Mouse (Mus musculus) embryonic facial prominence, embryonic 13.5 days (tissue): ENCODE results near the gene Ndufc1. TPM values are rescaled to one million over a fixed set of nuclear protein-coding genes. Genes with fewer than 3 reads are reported as not detected.
"Not testable (repeated sequence)": the region's sequence is repeated elsewhere in the genome, so short reads cannot be mapped to it uniquely, and the experiment has no call there.

ENCODE experiments used
- ATAC-seq: fragments of 200-750 bp; cut with Nextera tagmentation; 2 replicates; pipeline ENCODE4 v1.8.0; 2017; ENCODE audit warnings: low read depth; ENCODE audit not compliant: insufficient number of reproducible peaks, insufficient read depth, low FRiP score, low TSS enrichment
- H3K27ac ChIP-seq: fragments of 300-500 bp; sonication (generic); 2 replicates; pipeline ENCODE4 v1.5.1; 2015; ENCODE audit warnings: moderate library complexity, mild to moderate bottlenecking, inconsistent platforms
- H3K27me3 ChIP-seq: fragments of 300-500 bp; sonication (generic); 2 replicates; pipeline ENCODE4 v1.6.1; 2015; ENCODE audit warnings: mild to moderate bottlenecking, inconsistent platforms
- H3K36me3 ChIP-seq: fragments of 300-500 bp; sonication (generic); 2 replicates; pipeline ENCODE4 v1.6.1; 2015; ENCODE audit warnings: mild to moderate bottlenecking, inconsistent platforms
- H3K4me1 ChIP-seq: fragments of 300-500 bp; sonication (generic); 2 replicates; pipeline ENCODE4 v1.6.1; 2015; ENCODE audit warnings: inconsistent platforms
- H3K4me2 ChIP-seq: fragments of 300-500 bp; sonication (generic); 2 replicates; pipeline ENCODE4 v1.6.1; 2015; ENCODE audit warnings: moderate library complexity, mild to moderate bottlenecking, inconsistent platforms
- H3K4me3 ChIP-seq: fragments of 300-500 bp; sonication (generic); 2 replicates; pipeline ENCODE4 v1.5.1; 2015; ENCODE audit warnings: mild to moderate bottlenecking, inconsistent platforms
- H3K9ac ChIP-seq: fragments of 300-500 bp; sonication (generic); 2 replicates; pipeline ENCODE4 v1.6.1; 2015; ENCODE audit warnings: mild to moderate bottlenecking, inconsistent platforms
- H3K9me3 ChIP-seq: fragments of 300-500 bp; sonication (generic); 2 replicates; pipeline ENCODE4 v1.6.1; 2016; ENCODE audit warnings: inconsistent platforms
- WGBS: fragments of 180-500 bp; shearing (Covaris S2); methylation state at CpG from one replicate; pipeline ENCODE4 v1.1.7; 2015; ENCODE audit warnings: mixed read lengths; 5-methylcytosine and 5-hydroxymethylcytosine counted together
- polyA plus RNA-seq: library from polyadenylated mRNA; unstranded; fragments of >200 nt; fragmentation: Nextera tagmentation; extraction: Ambion mirVana; gene quantifications from 2 replicates; pipeline ENCODE4 v1.2.1, GENCODE M21; 2015

Gene Ndufc1
- polyA plus RNA-seq, 1 experiment from 2014 or later: 766 TPM

DNA sequence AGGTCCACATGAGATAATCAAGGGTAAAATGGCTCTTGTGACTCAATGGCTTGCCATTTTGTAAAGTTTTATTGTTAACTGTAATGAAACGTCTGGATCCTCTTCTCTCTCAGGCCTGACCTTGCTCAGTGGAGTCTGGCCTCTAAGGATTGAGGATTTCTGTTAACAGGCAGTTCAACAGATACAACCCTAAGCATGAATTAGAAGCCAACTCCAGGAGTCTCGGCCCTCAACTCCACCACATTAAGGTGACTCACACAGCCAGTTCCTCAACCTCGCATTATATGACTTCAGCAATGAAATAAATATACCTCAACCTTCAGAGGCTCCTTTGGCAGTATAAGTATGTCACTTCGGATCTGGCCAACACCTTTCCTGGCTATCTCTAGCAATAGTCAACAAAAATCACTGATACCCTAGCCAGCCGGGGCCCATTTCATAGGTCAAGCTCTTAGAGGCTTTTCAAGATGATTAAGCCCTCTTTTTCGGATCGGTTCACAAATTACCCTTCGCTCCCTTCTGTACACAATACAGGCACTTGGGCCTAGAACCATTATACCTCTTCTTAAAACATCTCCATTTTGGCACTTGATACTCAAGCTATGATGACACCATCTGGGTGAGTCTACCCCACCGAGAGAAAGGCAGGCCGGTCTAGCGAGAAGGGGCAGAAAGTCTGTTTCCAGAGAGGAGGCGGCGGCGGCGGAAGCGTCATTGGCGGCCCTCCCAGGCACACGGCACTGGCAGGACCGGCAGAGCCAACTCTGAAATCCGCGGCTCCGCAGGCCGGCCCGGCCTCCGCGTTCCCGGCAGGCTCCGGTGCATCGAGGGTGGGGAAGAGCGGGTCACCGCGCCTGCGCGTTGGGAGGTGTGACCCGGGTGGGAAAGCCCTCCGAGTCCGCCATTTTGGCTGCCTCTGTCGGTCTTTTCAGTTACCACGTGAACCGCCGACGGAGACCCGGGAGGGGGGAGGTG, 6.6 kb upstream of the Ndufc1 start, which contains the start of gene Naa15:
Gene Naa15, plus strand, starts transcription at position 51 of the 975 bp plus-strand sequence.
- peak within 1 kb of the TSS; percentile 95 for H3K27ac ChIP-seq
- ATAC-seq: peak; percentile 89
- H3K4me1 ChIP-seq: peaks cover 21% of the 10 kb centered on the region
- 4% methylated on average over 43 of the region's 43 CpGs for WGBS
- no peaks in the 10 kb centered on the region for H3K27me3 ChIP-seq
- H3K4me3 ChIP-seq: peak within 1 kb of the TSS; percentile 97
- H3K4me2 ChIP-seq: peak within 1 kb of the TSS; percentile 80
- H3K9ac ChIP-seq: peak within 1 kb of the TSS; percentile 99
- no peaks in the 10 kb centered on the region for H3K36me3 ChIP-seq
- no peaks in the 10 kb centered on the region for H3K9me3 ChIP-seq

DNA sequence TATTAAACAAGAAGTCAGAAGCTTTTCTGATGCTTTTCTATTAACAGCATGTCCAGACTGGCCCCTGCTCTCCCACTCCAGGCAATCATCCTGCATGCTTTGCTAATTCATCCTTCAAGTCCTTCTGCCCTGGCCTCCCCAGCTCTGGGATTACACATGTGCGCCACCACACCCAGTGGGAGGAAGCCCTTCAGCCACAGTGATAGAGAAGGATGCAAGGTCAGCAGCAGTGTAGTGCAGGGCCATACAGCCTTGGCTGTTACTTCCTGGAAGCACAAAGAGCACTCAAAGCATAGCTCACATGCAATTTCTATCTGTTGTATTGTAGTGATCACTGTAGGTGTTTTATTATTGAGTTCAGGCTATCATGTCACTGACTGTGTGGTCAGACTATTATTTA, 4.5 kb upstream of the Ndufc1 start:
- no peaks in the 10 kb centered on the region for H3K36me3 ChIP-seq
- no peak overlapping the region for H3K4me2 ChIP-seq
- no peak overlapping the region for H3K4me3 ChIP-seq
- no peak overlapping the region for H3K27ac ChIP-seq
- no peaks in the 10 kb centered on the region for H3K9me3 ChIP-seq
- peaks cover 20% of the 10 kb centered on the region for H3K4me1 ChIP-seq
- WGBS: 83% methylated on average over 1 of the region's 1 CpGs
- no peak for ATAC-seq
- no peaks in the 10 kb centered on the region for H3K27me3 ChIP-seq
- no peak overlapping the region for H3K9ac ChIP-seq

DNA sequence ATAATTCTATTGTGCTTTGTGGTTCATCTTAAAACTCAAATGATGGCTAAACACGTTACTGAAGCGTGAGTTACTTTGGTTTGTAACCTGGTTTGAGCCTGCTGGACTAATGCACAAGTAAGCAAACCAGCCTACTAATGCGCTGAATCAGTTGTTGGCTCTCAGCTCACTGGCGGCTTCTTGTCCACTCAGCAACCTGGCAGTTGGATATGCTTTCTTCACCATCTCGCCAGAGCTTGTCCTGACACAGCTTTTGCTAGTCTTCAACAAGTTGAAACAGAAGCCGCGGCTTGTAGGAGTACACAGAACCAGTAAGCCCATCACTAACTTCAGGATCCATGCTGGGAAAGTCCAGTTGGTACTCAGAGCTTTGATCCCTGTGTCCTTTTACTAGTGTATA, 3.7 kb upstream of the Ndufc1 start:
- H3K27me3 ChIP-seq: no peaks in the 10 kb centered on the region
- no peak overlapping the region for H3K4me3 ChIP-seq
- no peak overlapping the region for H3K27ac ChIP-seq
- 86% methylated on average over 7 of the region's 7 CpGs for WGBS
- ATAC-seq: no peak
- no peak overlapping the region for H3K9ac ChIP-seq
- peaks cover 20% of the 10 kb centered on the region for H3K4me1 ChIP-seq
- H3K36me3 ChIP-seq: no peaks in the 10 kb centered on the region
- H3K4me2 ChIP-seq: no peak overlapping the region
- H3K9me3 ChIP-seq: no peaks in the 10 kb centered on the region

DNA sequence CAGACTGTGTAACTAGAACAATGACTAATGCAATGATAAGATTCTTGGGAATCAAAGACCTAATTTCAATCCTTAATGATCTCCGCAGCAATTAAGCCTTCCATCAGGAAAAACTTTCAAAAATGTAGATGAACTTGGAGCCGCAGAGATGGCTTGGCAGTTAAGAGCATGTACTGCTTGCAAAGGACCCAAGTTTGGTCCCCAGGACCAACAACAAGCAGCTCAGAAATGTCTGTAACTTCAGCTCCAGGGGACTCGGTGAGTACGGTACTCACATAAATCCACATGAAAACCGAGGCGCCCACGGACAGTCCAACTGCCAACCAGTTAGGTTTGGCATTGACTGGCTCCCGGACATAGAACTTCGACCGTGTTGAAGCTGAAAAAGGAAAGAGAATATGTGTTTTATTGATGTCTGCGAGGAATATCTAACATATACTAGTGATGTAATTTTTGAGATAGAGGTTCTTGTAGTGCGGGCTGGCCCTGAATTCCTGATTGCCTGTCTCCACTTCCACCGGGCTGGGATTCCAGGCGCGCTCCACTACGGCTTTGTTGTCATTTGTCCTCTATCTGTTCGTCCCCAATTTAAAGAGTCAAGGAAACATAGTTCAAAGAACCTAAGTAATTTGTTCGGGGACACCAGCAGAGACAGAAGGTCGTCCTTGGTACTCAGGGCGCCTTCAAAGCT, 773 bp downstream of the Ndufc1 start:
- Histone ChIP-seq H3K36me3 (peaks cover 32% of the 10 kb centered on the region), H3K27ac (peak overlapping the region; percentile 97), H3K27me3 (no peaks in the 10 kb centered on the region), H3K4me1 (peaks cover 14% of the 10 kb centered on the region), H3K4me3 (peak overlapping the region; percentile 85), H3K9ac (peak overlapping the region; percentile 94), H3K9me3 (no peaks in the 10 kb centered on the region), H3K4me2 (peak overlapping the region; percentile 62)
- no peak for ATAC-seq
- WGBS: 22% methylated on average over 20 of the region's 20 CpGs

DNA sequence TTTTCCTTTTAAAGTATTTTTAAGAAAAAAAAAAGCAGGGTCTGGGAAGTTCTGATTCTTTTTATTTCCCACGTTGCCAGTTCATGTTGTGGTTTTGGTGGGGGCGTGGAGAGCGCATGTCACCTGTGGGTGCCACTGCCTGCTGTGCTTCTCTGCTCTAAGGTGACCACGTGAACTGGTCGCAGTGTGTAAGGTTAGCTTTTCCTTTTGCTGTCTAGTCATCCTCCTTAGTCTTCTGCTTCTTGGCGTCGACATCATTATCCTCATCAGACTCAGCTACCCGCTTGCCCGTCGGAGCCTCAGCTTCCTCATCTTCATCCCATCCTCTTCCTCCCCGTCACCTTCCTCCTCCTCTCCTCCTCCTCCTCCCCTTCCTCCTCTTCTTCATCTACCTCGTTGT, 6.2 kb downstream of the Ndufc1 start:
- H3K9ac ChIP-seq: no peak overlapping the region
- no peak overlapping the region for H3K27ac ChIP-seq
- H3K4me1 ChIP-seq: peaks cover 15% of the 10 kb centered on the region
- H3K9me3 ChIP-seq: no peaks in the 10 kb centered on the region
- H3K36me3 ChIP-seq: peaks cover 38% of the 10 kb centered on the region
- WGBS: 90% methylated on average over 12 of the region's 12 CpGs
- no peak for ATAC-seq
- no peak overlapping the region for H3K4me2 ChIP-seq
- no peak overlapping the region for H3K4me3 ChIP-seq
- peaks cover 2% of the 10 kb centered on the region; the same call in 1 of the 2 replicates for H3K27me3 ChIP-seq

DNA sequence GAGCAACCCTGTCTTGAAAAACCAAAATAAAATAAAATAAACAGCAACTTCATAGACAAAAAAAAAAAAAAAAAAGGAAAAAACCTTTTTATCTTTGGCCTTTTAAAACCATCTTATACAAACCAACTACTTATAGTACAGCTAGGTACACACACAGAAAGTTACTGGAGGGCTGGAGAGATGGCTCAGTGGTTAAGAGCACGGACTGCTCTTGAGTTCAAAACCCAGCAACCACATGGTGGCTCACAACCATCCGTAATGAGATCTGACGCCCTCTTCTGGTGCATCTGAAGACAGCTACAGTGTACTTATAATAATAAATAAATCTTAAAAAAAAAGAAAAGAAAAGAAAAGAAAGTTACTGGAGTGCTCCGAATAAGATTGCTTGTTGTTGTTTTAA, 6.7 kb downstream of the Ndufc1 start:
- H3K36me3 ChIP-seq: peaks cover 37% of the 10 kb centered on the region
- H3K9ac ChIP-seq: not testable (repeated sequence)
- 68% methylated on average over 4 of the region's 4 CpGs for WGBS

DNA sequence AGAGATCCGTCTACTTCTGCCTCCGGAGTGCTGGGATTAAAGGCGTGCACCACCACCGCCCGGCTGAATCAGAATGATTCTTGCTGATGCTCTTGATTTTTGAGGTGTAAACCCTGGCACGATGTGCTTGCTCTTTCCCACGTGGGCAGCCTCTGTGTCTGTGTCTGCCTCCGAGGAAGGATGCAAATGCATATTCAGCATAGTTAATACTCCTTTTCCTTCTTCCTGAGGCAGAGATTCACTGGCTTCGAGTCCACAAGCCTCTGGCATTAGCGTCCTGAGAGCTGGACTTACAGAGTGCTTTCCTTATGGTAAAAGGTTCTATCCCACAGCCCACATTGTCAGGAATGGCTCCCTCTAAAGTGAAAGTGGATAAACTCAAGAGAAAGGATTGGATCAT, 8.1 kb downstream of the Ndufc1 start:
- no peak overlapping the region for H3K9ac ChIP-seq
- H3K9me3 ChIP-seq: no peaks in the 10 kb centered on the region
- WGBS: 79% methylated on average over 10 of the region's 10 CpGs
- H3K4me1 ChIP-seq: peaks cover 16% of the 10 kb centered on the region; the same call in 1 of the 2 replicates
- H3K27me3 ChIP-seq: peaks cover 18% of the 10 kb centered on the region
- no peak overlapping the region for H3K27ac ChIP-seq
- no peak overlapping the region for H3K4me3 ChIP-seq
- ATAC-seq: no peak
- H3K4me2 ChIP-seq: no peak overlapping the region
- H3K36me3 ChIP-seq: peaks cover 27% of the 10 kb centered on the region

More for the DNA sequence above, 6.7 kb downstream of the Ndufc1 start:
- not testable (repeated sequence) for H3K9me3 ChIP-seq, H3K27ac ChIP-seq, ATAC-seq, H3K4me3 ChIP-seq, H3K4me2 ChIP-seq, H3K27me3 ChIP-seq
- H3K4me1 ChIP-seq: peaks cover 13% of the 10 kb centered on the region; the same call in 1 of the 2 replicates

DNA sequence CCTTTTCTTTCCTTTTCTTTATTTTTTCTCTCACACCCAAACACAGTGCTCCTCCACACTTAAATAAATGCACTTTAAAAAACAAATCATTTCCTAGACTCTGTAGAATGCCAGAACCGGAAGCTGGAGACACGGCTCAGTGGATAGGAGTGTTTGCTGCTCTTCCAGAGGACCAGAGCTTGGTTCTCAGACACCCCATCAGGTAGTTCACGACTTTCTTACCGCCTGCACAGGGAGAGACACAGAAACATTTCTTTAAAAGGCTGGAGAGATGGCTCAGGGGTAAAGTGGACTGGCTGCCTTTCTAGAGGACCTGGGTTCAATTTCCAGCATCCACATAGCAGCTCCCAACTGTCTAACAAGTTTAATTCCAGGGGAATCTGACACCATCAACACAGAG, 9.3 kb downstream of the Ndufc1 start:
- H3K4me1 ChIP-seq: peaks cover 18% of the 10 kb centered on the region; the same call in 1 of the 2 replicates
- no peak for ATAC-seq
- no peaks in the 10 kb centered on the region for H3K9me3 ChIP-seq

DNA sequence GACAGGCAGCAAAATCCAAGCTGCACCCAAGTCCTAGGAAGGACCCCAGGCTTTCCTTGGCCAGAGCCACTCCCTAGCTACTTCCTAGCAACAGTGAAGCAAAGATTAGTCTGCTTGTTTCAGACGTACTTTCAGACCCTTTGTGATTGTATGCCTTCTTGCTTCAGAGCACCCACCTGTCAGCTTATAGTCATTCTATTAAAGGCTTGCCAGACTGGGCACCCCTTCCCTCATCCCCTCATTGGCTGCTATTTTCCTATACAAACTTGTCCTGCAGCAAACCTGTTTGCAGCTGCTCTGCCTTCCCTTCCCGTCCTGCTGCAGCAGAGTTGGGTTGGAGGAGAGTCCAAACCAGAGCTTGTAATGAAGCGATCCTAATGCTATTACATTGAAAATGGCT, 10.1 kb downstream of the Ndufc1 start:
- Histone ChIP-seq H3K4me3 (no peak overlapping the region), H3K27me3 (peaks cover 23% of the 10 kb centered on the region), H3K4me2 (no peak overlapping the region), H3K9me3 (no peaks in the 10 kb centered on the region), H3K4me1 (peaks cover 18% of the 10 kb centered on the region; the same call in 1 of the 2 replicates), H3K9ac (no peak overlapping the region), H3K36me3 (peaks cover 12% of the 10 kb centered on the region), H3K27ac (no peak overlapping the region)
- ATAC-seq: no peak
- 11% methylated on average over 3 of the region's 3 CpGs for WGBS

More for the DNA sequence above, 9.3 kb downstream of the Ndufc1 start:
- Histone ChIP-seq H3K36me3 (peaks cover 20% of the 10 kb centered on the region), H3K4me3 (no peak overlapping the region), H3K27ac (no peak overlapping the region), H3K9ac (no peak overlapping the region), H3K4me2 (no peak overlapping the region), H3K27me3 (peaks cover 23% of the 10 kb centered on the region)
- WGBS: 53% methylated on average over 4 of the region's 4 CpGs

DNA sequence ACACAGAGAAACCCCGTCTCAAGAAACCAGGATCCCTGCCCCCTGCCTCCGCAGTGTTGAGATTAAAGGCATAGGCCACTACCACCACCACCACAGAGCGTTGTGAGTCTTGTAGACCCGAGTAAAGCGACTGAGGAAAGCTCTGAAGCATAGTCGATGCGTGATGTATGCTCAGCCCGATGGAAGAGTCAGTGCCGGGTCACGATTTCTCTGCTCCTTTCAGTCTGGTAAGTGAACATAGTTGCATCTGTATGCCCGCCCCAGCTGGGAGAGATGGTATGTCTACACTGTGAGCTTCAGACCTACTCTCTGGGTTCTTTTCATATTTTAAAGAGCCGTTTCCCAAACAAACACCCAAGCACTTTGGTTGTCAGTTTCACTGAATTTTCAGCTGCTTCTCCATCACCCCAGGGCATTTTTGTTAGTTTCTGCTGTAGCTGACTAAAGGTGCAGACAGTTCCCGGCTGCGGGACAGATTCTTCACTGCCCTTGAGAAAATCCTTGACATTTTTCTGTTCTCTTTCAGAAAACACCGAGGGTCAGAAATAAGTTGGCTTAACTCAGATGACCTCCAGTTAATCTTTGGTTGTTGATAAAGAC, 11.0 kb downstream of the Ndufc1 start:
- H3K9me3 ChIP-seq: no peaks in the 10 kb centered on the region
- no peak overlapping the region for H3K27ac ChIP-seq
- WGBS: 46% methylated on average over 15 of the region's 15 CpGs
- no peak overlapping the region for H3K9ac ChIP-seq
- H3K4me1 ChIP-seq: peaks cover 18% of the 10 kb centered on the region; the same call in 1 of the 2 replicates
- H3K27me3 ChIP-seq: peaks cover 23% of the 10 kb centered on the region
- no peak overlapping the region for H3K4me3 ChIP-seq
- ATAC-seq: no peak
- no peak overlapping the region for H3K4me2 ChIP-seq
- H3K36me3 ChIP-seq: peaks cover 3% of the 10 kb centered on the region
